Mouse (Mus musculus) activated CD4-positive, CD25-positive, alpha-beta regulatory T cell, adult 9 weeks (primary cell): ENCODE measurements around the gene Mtrf1. TPM values are rescaled to one million over a fixed set of nuclear protein-coding genes. Genes with fewer than 3 reads are reported as not detected.

Experiments used
- polyA plus RNA-seq: library from polyadenylated mRNA; unstranded; fragments of 100-300 nt; shearing (Covaris generic); gene quantifications from one replicate; pipeline ENCODE4 v1.2.1, GENCODE M21; 2017

The Mtrf1 gene
- polyA plus RNA-seq, result 5.7 TPM

DNA sequence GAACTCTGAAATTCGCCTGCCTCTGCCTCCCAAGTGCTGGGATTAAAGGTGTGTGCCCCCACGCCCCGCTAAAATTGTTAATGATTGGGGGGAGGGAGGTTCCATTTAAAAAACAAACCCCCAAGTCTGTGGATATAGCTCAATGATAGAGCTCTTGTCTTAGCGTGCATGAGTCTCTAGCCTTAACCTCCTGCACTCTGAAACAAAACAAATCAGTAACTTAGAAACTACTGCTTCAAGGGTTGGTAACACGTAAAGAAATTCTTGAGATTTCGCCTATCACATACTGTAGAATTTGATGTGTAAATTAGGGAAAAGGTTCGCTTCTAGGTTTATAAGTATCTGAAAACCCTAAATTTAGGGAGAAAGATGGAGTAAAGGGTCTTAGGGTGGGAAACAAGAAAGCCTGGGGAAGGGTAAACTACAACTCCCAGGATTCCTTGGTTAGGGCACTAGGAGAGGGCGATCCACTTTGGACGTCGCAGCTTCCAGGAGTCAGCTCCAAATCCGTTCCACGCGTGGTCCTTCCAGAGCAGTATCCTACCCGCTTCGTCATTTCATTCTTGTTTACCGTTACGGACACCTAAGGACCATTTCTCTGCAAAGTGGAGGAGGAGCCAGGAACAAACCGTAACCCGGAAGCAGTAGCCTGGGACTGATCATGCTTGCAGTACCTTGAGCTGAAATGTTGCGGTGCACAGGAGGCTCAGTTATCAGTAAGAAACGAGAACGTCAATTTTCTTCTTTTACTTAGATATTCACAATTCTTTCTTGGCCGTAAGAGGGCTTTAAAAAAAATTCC lies at the start of gene Mtrf1:
Gene Mtrf1, plus strand, starts transcription at position 452 of the 802 bp plus-strand sequence.

DNA sequence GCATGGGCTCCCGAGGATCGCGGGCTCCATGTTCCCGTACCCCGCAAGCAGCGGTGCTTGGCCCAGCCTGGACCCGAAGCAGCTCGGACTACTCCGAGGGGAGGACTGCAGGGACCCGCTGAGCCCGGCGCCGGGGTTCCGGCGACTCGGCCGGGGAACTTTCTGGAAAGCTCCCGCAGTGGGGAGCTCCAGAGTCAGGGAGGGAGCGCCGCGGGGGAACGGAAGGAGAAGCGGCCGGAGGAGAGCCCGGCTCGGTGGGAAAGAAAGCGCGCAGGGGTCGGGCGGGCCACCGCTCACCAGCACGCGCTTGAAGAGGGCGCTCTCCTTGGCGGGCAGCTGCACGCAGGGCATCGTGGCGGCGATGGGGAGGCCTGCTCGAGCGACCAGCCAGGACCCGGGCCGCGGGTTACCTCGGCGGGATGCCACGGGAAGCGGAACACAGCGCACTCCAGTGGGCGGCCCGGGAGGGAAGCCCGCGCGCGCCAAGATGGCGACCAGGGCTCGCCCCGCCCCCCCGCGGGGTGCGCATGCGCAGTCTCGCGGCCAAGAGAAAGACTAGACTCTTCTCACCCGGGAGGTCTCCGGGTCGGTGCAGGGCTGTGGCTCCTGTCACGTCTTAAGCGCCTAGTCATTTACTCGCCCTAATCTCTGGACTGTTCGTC lies 7.2 kb upstream of the Mtrf1 start, which contains the start of gene Naa16:
Gene Naa16, minus strand, starts transcription at position 514 of the 662 bp plus-strand sequence.

DNA sequence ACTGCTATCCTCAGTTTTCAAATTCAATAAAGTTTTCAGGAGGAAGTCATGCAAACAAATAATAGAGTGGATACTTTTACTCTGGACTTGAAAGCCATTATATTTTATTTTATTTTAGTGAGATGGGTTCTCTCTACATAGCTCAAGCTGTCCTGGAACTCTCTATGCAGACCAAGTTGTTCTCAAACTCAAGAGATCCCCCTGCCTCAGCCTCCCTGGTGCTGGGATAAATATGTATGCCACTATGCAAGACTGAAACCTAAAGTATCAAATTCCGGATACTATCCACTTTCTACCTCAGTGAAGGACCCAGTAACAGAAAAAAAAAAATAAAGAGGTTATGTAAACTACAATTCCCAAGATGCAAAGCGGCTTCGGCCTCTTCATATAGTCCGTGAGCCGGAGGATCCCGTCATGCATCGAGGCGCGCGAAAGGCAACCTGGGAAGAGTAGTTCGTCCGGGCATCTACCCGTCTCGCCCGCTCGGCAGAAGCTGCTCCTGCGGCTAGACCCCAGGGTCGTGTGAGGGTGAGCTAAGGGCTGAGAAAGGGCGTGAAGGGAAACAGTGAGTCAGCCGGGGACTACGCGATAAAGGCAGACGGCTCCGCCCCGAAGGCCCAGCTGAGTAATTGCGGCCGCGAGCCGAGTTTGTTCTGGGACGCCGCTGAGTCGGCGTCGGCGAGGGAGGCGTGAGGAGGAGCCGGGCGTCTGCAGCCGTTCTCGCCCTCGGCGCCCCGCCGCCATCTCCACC lies 28.6 kb downstream of the Mtrf1 start, which contains the start of gene Kbtbd7:
Gene Kbtbd7, plus strand, starts transcription at position 533 of the 751 bp plus-strand sequence.

DNA sequence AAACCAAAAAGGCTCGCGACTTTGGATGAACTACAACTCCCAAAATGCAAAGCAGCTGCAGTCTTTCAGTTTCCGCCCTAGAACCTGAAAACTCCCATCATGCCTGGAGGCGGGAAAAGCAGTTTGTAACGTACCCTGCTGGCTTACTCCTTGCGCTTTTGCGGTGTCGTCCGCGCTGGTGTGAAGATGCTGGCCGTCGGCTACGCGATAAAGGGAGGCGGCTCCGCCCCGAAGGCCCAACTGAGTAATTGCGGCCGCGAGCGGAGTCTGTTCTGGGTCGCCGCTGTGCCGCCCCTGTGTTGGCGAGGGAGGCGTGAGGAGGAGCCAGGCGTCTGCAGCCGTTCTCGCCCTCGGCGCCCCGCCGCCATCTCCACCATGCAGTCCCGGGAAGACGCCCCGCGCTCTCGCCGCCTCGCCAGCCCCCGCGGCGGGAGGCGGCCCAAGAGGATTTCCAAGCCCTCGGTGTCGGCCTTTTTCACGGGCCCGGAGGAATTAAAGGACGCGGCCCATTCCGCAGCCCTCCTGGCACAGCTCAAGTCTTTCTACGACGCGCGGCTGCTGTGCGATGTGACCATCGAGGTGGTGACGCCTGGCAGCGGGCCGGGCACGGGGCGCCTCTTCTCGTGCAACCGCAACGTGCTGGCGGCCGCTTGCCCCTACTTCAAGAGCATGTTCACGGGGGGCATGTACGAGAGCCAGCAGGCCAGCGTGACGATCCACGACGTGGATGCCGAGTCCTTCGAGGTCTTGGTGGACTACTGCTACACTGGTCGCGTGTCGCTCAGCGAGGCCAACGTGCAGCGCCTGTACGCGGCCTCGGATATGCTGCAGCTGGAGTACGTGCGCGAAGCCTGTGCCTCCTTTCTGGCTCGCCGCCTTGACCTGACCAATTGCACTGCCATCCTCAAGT lies 54.4 kb downstream of the Mtrf1 start, which contains the start of gene Kbtbd6:
Gene Kbtbd6, plus strand, starts transcription at position 155 of the 910 bp plus-strand sequence.

Other genes with a start within 250 kb of the Mtrf1 start
- not detected for gene Zfp957, start 150.4 kb upstream of the Mtrf1 start, polyA plus RNA-seq
- 9.5 TPM for gene Rgcc, start 96.1 kb upstream of the Mtrf1 start, polyA plus RNA-seq
- gene Naa16, start 7.0 kb upstream of the Mtrf1 start, polyA plus RNA-seq, result 62.6 TPM
- 2.5 TPM for gene Kbtbd7, start 28.7 kb downstream of the Mtrf1 start, polyA plus RNA-seq
- gene Kbtbd6, start 54.1 kb downstream of the Mtrf1 start, polyA plus RNA-seq, result 0.31 TPM
- gene Elf1, start 83.4 kb downstream of the Mtrf1 start, polyA plus RNA-seq, result 192 TPM
- gene Wbp4, start 83.7 kb downstream of the Mtrf1 start, polyA plus RNA-seq, result 34.9 TPM
- 143 TPM for gene Sugt1, start 189.9 kb downstream of the Mtrf1 start, polyA plus RNA-seq